Mouse (Mus musculus) neural tube, embryonic 14.5 days (tissue): ENCODE results near the gene Ttll5. TPM values are rescaled to one million over a fixed set of nuclear protein-coding genes. Genes with fewer than 3 reads are reported as not detected.

Source experiments
- ATAC-seq: fragments of 200-750 bp; cut with Nextera tagmentation; 2 replicates; pipeline ENCODE4 v1.8.0; 2017; ENCODE audit warnings: low read depth, mild to moderate bottlenecking, moderate TSS enrichment, moderate library complexity
- H3K27ac ChIP-seq: fragments of 300-500 bp; sonication (generic); 2 replicates; pipeline ENCODE4 v1.5.1; 2014; ENCODE audit warnings: low read depth, mild to moderate bottlenecking, control low read depth, low read length, moderate library complexity, mixed read lengths
- H3K27me3 ChIP-seq: fragments of 300-500 bp; sonication (generic); 2 replicates; pipeline ENCODE4 v1.6.1; 2014; ENCODE audit warnings: low read length; ENCODE audit not compliant: control insufficient read depth, insufficient read depth
- H3K36me3 ChIP-seq: fragments of 300-500 bp; sonication (generic); 2 replicates; pipeline ENCODE4 v1.6.1; 2014; ENCODE audit warnings: low read length, mixed read lengths; ENCODE audit not compliant: control insufficient read depth, insufficient read depth
- H3K4me1 ChIP-seq: fragments of 300-500 bp; sonication (generic); 2 replicates; pipeline ENCODE4 v1.6.1; 2014; ENCODE audit warnings: low read length; ENCODE audit not compliant: control insufficient read depth, insufficient read depth
- H3K4me2 ChIP-seq: fragments of 300-500 bp; sonication (generic); 2 replicates; pipeline ENCODE4 v1.6.1; 2014; ENCODE audit warnings: mild to moderate bottlenecking, low read depth, low read length, control low read depth
- H3K4me3 ChIP-seq: fragments of 300-500 bp; sonication (generic); 2 replicates; pipeline ENCODE4 v1.5.1; 2014; ENCODE audit warnings: low read depth, low read length, control low read depth, mixed read lengths
- H3K9ac ChIP-seq: fragments of 300-500 bp; sonication (generic); replicated peaks from 2 replicates; pipeline ENCODE4 v1.6.1; 2014; ENCODE audit warnings: low read depth, mild to moderate bottlenecking, control low read depth, low read length, mixed read lengths
- H3K9me3 ChIP-seq: fragments of 300-500 bp; sonication (generic); 2 replicates; pipeline ENCODE4 v1.6.1; 2016; ENCODE audit warnings: low read length; ENCODE audit not compliant: control insufficient read depth
- WGBS: fragments of 180-500 bp; shearing (Covaris S2); extraction: QIAGEN DNeasy Blood & Tissue Kit; methylation state at CpG from one replicate; pipeline ENCODE4 v1.1.7; 2014; 5-methylcytosine and 5-hydroxymethylcytosine counted together
- polyA plus RNA-seq: library from polyadenylated mRNA; unstranded; fragments of >200 nt; fragmentation: Nextera tagmentation; extraction: Ambion mirVana; gene quantifications from 2 replicates; pipeline ENCODE4 v1.2.1, GENCODE M21; 2014

Gene Ttll5
- polyA plus RNA-seq, 1 experiment from 2014 or later = 18.0 TPM

DNA sequence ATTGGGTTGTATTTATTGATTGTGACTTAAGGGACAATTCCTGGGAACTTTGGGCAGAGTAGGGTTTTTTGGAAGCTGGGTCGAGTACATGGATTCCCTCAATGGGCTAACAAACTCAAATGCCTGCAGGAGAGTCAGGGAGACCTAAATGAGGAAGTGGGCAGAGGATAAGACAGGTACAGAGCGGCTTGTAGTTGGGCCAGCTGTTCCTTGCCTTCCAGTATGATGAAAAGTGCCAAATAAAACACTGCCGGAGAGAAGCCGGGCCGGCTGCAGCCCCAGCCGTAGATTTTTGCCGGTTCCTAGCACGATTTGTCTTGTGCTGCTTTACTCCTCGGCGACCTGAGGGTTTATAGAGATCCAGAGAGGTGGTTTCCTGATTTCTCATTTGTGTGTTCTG lies 104.1 kb downstream of the Ttll5 start:
- H3K36me3 ChIP-seq = peaks cover 8% of the 10 kb centered on the region; the same call in 1 of the 2 replicates
- H3K27ac ChIP-seq = no peak overlapping the region
- 93% methylated on average over 10 of the region's 10 CpGs for WGBS
- no peak overlapping the region for H3K4me2 ChIP-seq
- H3K27me3 ChIP-seq = no peaks in the 10 kb centered on the region
- H3K4me3 ChIP-seq = no peak overlapping the region
- no peaks in the 10 kb centered on the region for H3K9me3 ChIP-seq
- H3K4me1 ChIP-seq = no peaks in the 10 kb centered on the region
- no peak overlapping the region for H3K9ac ChIP-seq
- no peak for ATAC-seq

DNA sequence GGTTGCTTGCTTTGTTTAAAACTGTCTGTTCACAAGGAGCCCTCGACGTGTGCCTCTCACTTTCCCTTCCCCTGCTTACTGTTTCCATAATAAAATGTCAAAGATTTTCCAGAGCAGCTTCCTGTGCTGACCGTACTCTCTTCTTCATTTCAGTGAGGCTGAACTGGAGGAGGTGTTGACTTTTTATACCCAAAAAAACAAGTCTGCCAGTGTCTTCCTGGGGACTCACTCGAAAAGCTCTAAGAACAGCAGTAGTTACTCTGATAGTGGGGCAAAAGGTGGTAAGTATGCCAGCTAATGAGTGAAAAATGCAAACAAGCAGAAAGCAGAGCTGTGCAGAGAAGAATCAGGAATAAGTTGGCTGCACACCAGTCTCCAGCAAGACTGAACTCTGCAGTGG lies 105.3 kb downstream of the Ttll5 start:
- no peaks in the 10 kb centered on the region for H3K4me1 ChIP-seq
- H3K27me3 ChIP-seq = no peaks in the 10 kb centered on the region
- 82% methylated on average over 4 of the region's 4 CpGs for WGBS
- no peak for ATAC-seq
- no peak overlapping the region for H3K4me2 ChIP-seq
- H3K4me3 ChIP-seq = no peak overlapping the region
- H3K9me3 ChIP-seq = no peaks in the 10 kb centered on the region
- no peak overlapping the region for H3K9ac ChIP-seq
- peaks cover 10% of the 10 kb centered on the region; the same call in 1 of the 2 replicates for H3K36me3 ChIP-seq
- no peak overlapping the region for H3K27ac ChIP-seq

DNA sequence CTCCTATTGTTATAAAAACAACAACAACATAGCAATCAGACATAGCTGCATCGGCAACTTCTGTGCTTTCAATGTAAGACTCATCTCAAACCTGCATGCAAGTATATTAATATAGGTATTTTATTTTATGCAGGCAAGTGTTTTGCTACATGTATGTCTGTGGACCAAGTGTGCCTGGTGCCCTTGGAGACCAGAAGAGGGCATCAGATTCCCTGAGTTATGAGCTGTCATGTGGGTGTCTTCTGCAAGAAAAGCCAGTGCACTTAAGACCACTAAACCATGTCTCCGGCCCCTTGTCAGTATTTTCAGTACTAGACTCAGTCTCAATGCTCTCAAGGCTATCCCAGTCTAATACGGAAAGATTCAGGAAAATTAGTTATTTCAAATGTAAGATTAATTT lies 106.3 kb downstream of the Ttll5 start:
- Histone ChIP-seq H3K9ac (no peak overlapping the region), H3K4me1 (no peaks in the 10 kb centered on the region), H3K36me3 (peaks cover 7% of the 10 kb centered on the region; the same call in 1 of the 2 replicates), H3K27me3 (no peaks in the 10 kb centered on the region), H3K9me3 (no peaks in the 10 kb centered on the region), H3K27ac (no peak overlapping the region), H3K4me2 (no peak overlapping the region), H3K4me3 (no peak overlapping the region)
- 83% methylated on average over 3 of the region's 3 CpGs for WGBS
- ATAC-seq = no peak

DNA sequence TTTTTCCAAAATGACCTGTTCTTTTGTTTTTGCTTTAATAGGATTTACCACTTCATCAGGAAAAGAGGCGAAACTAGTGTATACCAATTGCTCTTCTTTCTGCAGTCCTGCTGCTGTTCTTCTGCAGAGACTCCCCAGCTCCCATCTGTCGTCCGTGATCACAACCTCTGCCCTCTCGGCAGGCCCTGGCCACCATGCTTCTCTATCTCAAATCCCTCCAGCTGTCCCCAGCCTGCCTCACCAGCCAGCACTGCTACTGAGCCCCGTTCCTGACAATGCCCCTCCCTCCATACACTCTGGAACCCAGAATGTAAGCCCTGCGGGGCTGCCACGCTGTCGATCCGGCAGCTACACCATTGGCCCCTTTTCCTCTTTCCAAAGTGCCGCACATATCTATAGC lies 108.8 kb downstream of the Ttll5 start:
- no peak overlapping the region for H3K4me2 ChIP-seq
- H3K9me3 ChIP-seq = no peaks in the 10 kb centered on the region
- H3K27ac ChIP-seq = no peak overlapping the region
- ATAC-seq = no peak
- no peak overlapping the region for H3K9ac ChIP-seq
- no peaks in the 10 kb centered on the region for H3K4me1 ChIP-seq
- H3K36me3 ChIP-seq = peaks cover 5% of the 10 kb centered on the region; the same call in 1 of the 2 replicates
- WGBS = 91% methylated on average over 10 of the region's 10 CpGs
- H3K4me3 ChIP-seq = no peak overlapping the region
- H3K27me3 ChIP-seq = no peaks in the 10 kb centered on the region

DNA sequence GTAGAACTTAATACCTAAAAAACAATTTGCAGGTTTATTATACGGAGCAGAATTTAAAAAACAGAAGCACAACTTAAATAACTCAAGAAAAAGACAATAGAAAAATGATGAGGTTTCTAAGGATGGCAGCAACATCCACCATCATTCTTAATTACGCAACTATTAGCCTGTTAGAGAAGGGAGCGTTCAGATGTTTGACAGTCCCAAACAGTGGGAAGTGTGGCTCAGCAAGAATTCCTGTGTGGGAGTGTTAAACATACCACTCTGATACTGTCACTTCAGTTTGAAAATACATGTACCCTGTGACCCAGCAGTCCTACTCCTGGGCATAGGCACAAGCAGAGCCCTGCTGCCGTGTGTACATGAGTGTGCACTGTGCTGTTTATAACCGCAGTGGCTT lies 112.9 kb downstream of the Ttll5 start:
- no peak for ATAC-seq
- no peak overlapping the region for H3K9ac ChIP-seq
- no peaks in the 10 kb centered on the region for H3K9me3 ChIP-seq
- H3K4me2 ChIP-seq = no peak overlapping the region
- H3K4me3 ChIP-seq = no peak overlapping the region
- 91% methylated on average over 5 of the region's 5 CpGs for WGBS
- no peaks in the 10 kb centered on the region for H3K4me1 ChIP-seq
- H3K27me3 ChIP-seq = no peaks in the 10 kb centered on the region
- H3K36me3 ChIP-seq = peaks cover 5% of the 10 kb centered on the region; the same call in 1 of the 2 replicates
- H3K27ac ChIP-seq = no peak overlapping the region

DNA sequence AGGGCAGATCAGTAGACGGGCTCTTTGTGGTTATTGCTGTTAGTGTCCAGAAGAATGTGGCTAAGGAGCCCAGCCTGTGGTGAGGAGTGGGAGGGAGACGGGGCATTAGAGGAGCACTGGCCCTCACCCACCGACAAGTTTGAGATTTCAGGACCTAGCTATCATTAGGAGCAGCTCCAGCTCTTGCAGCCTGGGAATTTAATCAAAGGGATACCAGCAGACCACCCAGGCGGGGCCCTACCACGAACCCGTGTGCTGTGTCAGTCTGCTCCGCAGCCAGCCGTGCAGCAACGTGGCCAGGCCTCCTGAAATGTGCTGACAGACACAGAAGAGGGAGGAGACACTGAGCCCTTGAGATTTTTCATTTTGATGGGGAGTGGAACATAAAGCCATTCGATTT lies 119.0 kb downstream of the Ttll5 start:
- Histone ChIP-seq H3K27ac (no peak overlapping the region), H3K36me3 (no peaks in the 10 kb centered on the region), H3K27me3 (no peaks in the 10 kb centered on the region), H3K4me2 (no peak overlapping the region), H3K9ac (no peak overlapping the region), H3K9me3 (no peaks in the 10 kb centered on the region), H3K4me3 (no peak overlapping the region), H3K4me1 (no peaks in the 10 kb centered on the region)
- 55% methylated on average over 10 of the region's 10 CpGs for WGBS
- no peak for ATAC-seq

DNA sequence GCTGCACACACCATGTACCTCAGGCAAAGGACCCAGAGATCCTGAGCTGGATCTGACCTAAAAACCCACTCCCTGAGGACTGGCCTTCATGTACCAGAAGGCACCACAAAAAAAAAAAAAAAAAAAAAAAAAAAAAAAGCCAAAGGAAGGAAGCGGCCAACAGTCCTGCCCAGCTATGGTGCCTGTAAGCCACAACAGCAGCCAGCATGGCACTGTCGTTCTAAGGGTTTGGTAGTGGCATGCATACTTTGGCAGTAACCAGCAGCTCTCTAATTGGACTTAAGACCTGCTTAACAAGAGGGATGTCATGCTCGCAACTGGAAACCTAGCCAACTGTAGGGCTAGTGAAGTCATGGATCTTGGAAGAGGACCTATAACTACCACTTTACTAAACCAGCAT lies 120.0 kb downstream of the Ttll5 start:
- Histone ChIP-seq H3K27me3 (no peaks in the 10 kb centered on the region), H3K4me3 (no peak overlapping the region)
- WGBS = 94% methylated on average over 3 of the region's 3 CpGs

DNA sequence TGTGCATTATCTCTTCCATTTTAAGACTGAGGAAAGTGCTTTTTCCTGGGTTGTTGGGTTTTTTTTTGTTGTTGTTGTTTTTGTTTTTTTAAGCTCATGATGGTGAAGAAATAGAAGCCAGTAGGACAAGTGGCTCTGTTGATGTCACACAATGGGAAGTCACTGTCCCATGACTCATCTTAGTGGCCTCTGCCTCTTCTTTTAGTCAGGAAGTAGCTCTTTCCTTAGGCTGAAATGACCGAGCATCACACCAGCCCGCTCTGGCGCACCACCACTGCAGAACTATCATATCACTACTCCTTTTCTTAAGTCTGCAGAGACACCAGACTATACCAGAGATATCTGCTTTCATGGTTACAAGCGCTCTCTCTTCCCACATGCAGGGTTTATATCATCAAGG lies 122.7 kb downstream of the Ttll5 start:
- ATAC-seq = no peak
- Histone ChIP-seq H3K4me1 (no peaks in the 10 kb centered on the region), H3K9me3 (no peaks in the 10 kb centered on the region), H3K4me2 (no peak overlapping the region), H3K9ac (no peak overlapping the region), H3K4me3 (no peak overlapping the region), H3K27me3 (no peaks in the 10 kb centered on the region), H3K27ac (no peak overlapping the region), H3K36me3 (no peaks in the 10 kb centered on the region)
- 90% methylated on average over 4 of the region's 4 CpGs for WGBS

More for the DNA sequence above, 120.0 kb downstream of the Ttll5 start:
- ATAC-seq = no peak
- no peak overlapping the region for H3K27ac ChIP-seq
- H3K36me3 ChIP-seq = no peaks in the 10 kb centered on the region
- H3K9ac ChIP-seq = no peak overlapping the region
- no peak overlapping the region for H3K4me2 ChIP-seq
- no peaks in the 10 kb centered on the region for H3K9me3 ChIP-seq
- no peaks in the 10 kb centered on the region for H3K4me1 ChIP-seq

DNA sequence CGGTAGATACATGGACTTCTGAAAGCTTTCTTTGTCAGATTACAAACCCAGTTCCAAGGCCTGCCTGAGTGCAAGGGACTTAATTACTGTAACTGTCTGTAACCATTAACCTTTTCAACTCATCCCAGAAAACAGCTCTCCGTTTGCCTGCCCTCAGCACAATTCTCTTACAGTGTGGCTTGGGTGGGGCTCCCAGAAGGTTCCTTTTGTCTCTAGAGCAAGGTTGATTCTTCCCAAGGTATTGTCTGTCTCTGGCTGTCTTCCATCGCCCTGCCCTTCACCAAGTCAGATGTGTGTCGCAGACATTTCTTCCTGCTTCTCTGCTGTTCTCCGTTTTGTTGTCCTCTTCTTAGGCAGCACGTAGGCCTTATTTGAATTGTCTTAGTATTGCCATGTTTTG lies 125.2 kb downstream of the Ttll5 start:
- H3K9ac ChIP-seq = no peak overlapping the region
- H3K36me3 ChIP-seq = no peaks in the 10 kb centered on the region
- H3K9me3 ChIP-seq = no peaks in the 10 kb centered on the region
- H3K27me3 ChIP-seq = no peaks in the 10 kb centered on the region
- no peak overlapping the region for H3K27ac ChIP-seq
- WGBS = 78% methylated on average over 6 of the region's 6 CpGs
- ATAC-seq = no peak
- no peak overlapping the region for H3K4me2 ChIP-seq
- H3K4me1 ChIP-seq = no peaks in the 10 kb centered on the region
- no peak overlapping the region for H3K4me3 ChIP-seq

DNA sequence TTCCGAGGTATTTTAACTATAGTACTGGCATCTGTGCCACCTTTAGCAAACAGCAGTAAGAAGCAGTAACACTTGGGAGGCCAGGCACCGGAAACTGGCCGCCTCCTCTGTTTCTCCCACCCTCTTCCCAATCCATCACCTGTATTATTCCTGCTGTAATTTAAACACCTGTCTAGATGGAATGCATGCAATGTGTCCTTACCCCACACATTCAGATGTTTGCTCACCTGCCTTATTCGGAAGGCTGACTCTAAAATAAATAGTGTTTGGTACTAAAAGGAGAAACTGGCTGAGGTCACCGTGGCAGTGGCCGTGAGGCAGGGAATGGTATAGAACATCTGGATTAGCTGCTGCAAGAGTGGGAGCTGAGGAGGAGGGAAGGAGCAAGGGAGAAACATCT lies 125.9 kb downstream of the Ttll5 start:
- Histone ChIP-seq H3K4me2 (no peak overlapping the region), H3K27me3 (no peaks in the 10 kb centered on the region), H3K9me3 (no peaks in the 10 kb centered on the region), H3K27ac (no peak overlapping the region), H3K4me1 (no peaks in the 10 kb centered on the region), H3K9ac (no peak overlapping the region), H3K4me3 (no peak overlapping the region), H3K36me3 (no peaks in the 10 kb centered on the region)
- no peak for ATAC-seq
- 89% methylated on average over 6 of the region's 6 CpGs for WGBS
